ENCODE assay signal across 35 mouse cellular contexts in the genomic region with DNA sequence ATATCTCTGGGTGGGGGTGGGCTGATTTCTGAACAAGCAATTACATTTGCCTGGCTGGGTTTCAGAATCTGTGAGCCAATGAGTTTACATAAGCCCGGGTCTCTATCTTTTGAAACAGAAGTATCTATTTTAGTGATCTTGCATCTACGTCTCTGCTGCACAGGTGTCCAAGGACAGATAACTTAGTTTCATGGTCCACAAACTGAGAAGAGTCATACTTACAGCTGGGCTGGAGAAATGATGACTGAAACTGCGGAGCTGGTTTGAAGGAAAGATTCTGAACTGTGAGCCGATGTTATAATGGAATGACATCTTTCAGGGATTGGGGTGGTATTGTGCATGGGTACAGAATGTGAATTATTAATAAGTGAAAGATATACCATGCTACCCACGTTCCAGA.
"Had no signal": no experiment of that assay in that cellular context is flagged by ENCODE, and none has a peak within 500 bp of the region (broad histone marks: within the 10 kb centered on the region; RNA-seq: fewer than 3 reads in every experiment).

No protein-coding gene starts in this region.

- H3K36me3 ChIP-seq: heart, embryonic 12.5 days; heart, embryonic 13.5 days; heart, embryonic 15.5 days; hindbrain, embryonic 10.5 days; hindbrain, embryonic 12.5 days; hindbrain, embryonic 13.5 days; hindbrain, embryonic 15.5 days; intestine, embryonic 15.5 days; kidney, embryonic 15.5 days had no signal

- H3K4me1 ChIP-seq: hindbrain, embryonic 12.5 days; hindbrain, embryonic 13.5 days had no signal

- H3K27ac ChIP-seq: heart, embryonic 13.5 days; heart, embryonic 15.5 days; hindbrain, embryonic 10.5 days; hindbrain, embryonic 12.5 days; hindbrain, embryonic 13.5 days; hindbrain, embryonic 14.5 days; hindbrain, embryonic 15.5 days; hindbrain, postnatal 0 days; intestine, embryonic 15.5 days; kidney, embryonic 15.5 days; kidney, postnatal 0 days; layer of hippocampus, adult 2 months; left cerebral cortex, adult 2 months had no signal

- ATAC-seq: hindbrain, embryonic 16.5 days; hindbrain, postnatal 0 days; inflammation-experienced regulatory T-cells, adult 6 months; intestine, embryonic 15.5 days; intestine, embryonic 16.5 days; intestine, postnatal 0 days had no signal

- DNase-seq: heart, postnatal 10 days; heart, postnatal 14 days; heart, postnatal 36 days; heart, postnatal 4 days; kidney, adult 11 months; kidney, adult 18-20 months; kidney, adult 2 months; kidney, adult 8-10 months; kidney, adult 9 months; kidney, postnatal 10 days; kidney, postnatal 14 days; kidney, postnatal 25 days; kidney, postnatal 36 days; kidney, postnatal 4 days; layer of hippocampus, adult 9-11 months; layer of hippocampus, postnatal 36 days had no signal

- H3K4me3 ChIP-seq: heart, embryonic 12.5 days; heart, embryonic 13.5 days; heart, embryonic 15.5 days; hindbrain, embryonic 10.5 days; hindbrain, embryonic 12.5 days; hindbrain, embryonic 13.5 days; hindbrain, embryonic 15.5 days; intestine, embryonic 15.5 days; kidney, embryonic 15.5 days; layer of hippocampus, adult 2 months; left cerebral cortex, adult 2 months had no signal

- H3K9me3 ChIP-seq: heart, embryonic 12.5 days; heart, embryonic 13.5 days; heart, embryonic 15.5 days; hindbrain, embryonic 10.5 days; hindbrain, embryonic 12.5 days; hindbrain, embryonic 13.5 days; hindbrain, embryonic 15.5 days; intestine, embryonic 15.5 days; kidney, embryonic 15.5 days had no signal

- H3K27me3 ChIP-seq: hindbrain, embryonic 12.5 days; hindbrain, embryonic 13.5 days; hindbrain, embryonic 15.5 days; intestine, embryonic 15.5 days; kidney, embryonic 15.5 days had no signal

- H3K9ac ChIP-seq: heart, embryonic 12.5 days; heart, embryonic 13.5 days; heart, embryonic 15.5 days; hindbrain, embryonic 12.5 days; hindbrain, embryonic 13.5 days; hindbrain, embryonic 14.5 days; hindbrain, embryonic 15.5 days; intestine, embryonic 15.5 days; kidney, embryonic 15.5 days had no signal

- H3K4me2 ChIP-seq: heart, embryonic 11.5 days; heart, embryonic 12.5 days; heart, embryonic 13.5 days; heart, embryonic 15.5 days; hindbrain, embryonic 12.5 days; hindbrain, embryonic 13.5 days; hindbrain, embryonic 14.5 days; hindbrain, embryonic 15.5 days; intestine, embryonic 15.5 days; kidney, embryonic 15.5 days had no signal
